Mouse (Mus musculus) megakaryocyte, embryonic 14.5 days (primary cell): Measurements from ENCODE around the gene Angptl4. TPM values are rescaled to one million over a fixed set of nuclear protein-coding genes. Genes with fewer than 3 reads are reported as not detected.

Source experiments
- H3K27me3 ChIP-seq: replicated peaks from 2 replicates; pipeline ENCODE3; 2012; ENCODE audit warnings: inconsistent platforms
- H3K36me3 ChIP-seq: replicated peaks from 2 replicates; pipeline ENCODE3; 2012; ENCODE audit warnings: low read length, inconsistent platforms, mixed read lengths
- H3K4me1 ChIP-seq: 2 replicates; pipeline ENCODE4 v1.6.1; 2012; ENCODE audit warnings: inconsistent platforms
- H3K4me3 ChIP-seq: replicated peaks from 2 replicates; pipeline ENCODE3; 2012; ENCODE audit warnings: moderate library complexity, mild to moderate bottlenecking, inconsistent platforms
- H3K9me3 ChIP-seq: 2 replicates; pipeline ENCODE4 v1.6.1; 2012; ENCODE audit warnings: inconsistent platforms
- FLI1 ChIP-seq: IDR thresholded peaks from 2 replicates; pipeline ENCODE4 v1.6.1; 2012; ENCODE audit warnings: low read length, inconsistent platforms, mixed read lengths
- GATA1 ChIP-seq: IDR thresholded peaks from 3 replicates; pipeline ENCODE4 v1.6.1; 2012; ENCODE audit warnings: mixed read lengths, low read length, inconsistent platforms, borderline replicate concordance
- polyA plus RNA-seq: library from polyadenylated mRNA; stranded (reverse); fragments of >175 nt; gene quantifications from 2 replicates; pipeline ENCODE4 v1.2.3, GENCODE M21; 2012; ENCODE audit warnings: low replicate concordance; ENCODE audit not compliant: insufficient read depth

Gene Angptl4
- polyA plus RNA-seq, 1 experiment = 0.59 TPM

DNA sequence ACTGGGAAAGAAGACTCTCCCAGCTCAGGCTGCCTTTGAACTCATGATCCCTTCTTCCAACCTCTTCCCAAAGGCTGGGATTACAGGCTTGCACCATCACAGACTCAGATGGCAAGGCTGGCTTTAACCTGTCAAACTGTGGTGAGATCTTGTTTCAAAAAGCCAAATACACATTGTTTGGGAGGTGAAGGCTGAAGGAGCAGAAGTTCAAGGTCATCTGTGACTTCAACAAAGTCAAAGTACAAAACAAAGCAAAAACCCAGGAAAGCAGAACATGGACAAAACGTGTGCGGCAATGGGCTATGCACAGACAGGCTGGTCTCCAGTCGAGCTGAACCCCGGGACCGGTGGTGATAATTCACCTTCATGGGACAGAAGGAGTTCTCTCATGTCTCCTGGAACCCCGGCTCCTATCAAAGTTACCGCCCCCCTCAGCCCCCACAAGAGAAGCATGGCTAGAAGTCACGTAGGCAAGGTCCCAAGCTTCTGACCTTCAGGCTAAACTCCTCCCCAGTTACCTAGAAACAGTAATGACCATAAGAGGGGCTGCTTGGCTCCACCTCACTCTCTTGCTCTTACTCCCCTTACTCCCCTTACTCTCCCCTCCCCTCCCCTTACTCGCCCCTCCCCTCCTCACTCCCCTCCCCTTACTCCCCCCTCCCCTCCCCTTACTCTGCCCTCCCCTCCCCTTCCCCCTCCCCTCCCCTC lies 25.7 kb upstream of the Angptl4 start:
- H3K4me1 ChIP-seq = peaks cover 29% of the 10 kb centered on the region
- peaks cover 5% of the 10 kb centered on the region for H3K27me3 ChIP-seq
- no peaks in the 10 kb centered on the region for H3K36me3 ChIP-seq
- TF ChIP-seq GATA1 (no peak), FLI1 (no peak)
- no peaks in the 10 kb centered on the region for H3K9me3 ChIP-seq
- no peak overlapping the region for H3K4me3 ChIP-seq

DNA sequence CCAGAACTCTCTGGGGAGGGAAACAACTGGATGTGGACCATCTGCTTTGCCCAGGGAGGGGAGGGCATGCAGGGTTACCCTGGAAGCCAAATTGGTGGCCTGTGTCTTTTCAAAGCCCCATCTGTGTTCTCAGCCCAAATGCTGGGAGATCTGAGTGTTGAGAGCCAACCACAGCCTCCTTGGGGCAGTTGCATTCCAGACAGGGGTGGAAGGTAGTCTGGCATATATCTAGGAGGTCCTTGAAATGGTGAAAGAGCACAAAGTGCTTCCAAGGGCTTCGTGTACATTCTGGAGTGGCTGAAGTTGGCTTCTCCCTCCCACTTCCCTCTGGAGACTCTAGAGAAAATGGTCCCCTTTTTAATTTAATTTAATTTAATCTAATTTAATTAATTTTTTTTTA lies 23.1 kb upstream of the Angptl4 start:
- H3K4me3 ChIP-seq = no peak overlapping the region
- TF ChIP-seq GATA1 (no peak), FLI1 (no peak)
- H3K4me1 ChIP-seq = peaks cover 7% of the 10 kb centered on the region
- H3K27me3 ChIP-seq = peaks cover 5% of the 10 kb centered on the region
- H3K36me3 ChIP-seq = no peaks in the 10 kb centered on the region
- no peaks in the 10 kb centered on the region for H3K9me3 ChIP-seq

DNA sequence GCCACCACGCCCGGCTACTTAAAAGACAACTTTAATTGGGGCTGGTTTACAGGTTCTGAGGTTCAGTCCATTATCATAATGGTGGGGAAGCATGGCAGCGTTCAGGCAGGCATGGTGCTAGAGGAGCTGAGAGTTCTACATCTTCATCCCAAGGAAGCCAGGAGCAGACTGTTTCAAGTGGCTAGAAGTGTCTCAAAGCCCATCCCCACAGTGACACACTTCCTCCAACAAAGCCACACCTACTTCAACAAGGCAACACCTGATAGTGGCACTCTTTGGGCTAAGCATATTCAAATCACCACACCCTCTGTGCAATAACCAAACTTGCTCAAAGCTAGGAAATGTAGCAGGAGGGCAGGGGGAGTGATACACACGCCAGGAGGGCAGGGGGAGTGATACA lies 22.6 kb upstream of the Angptl4 start:
- Histone ChIP-seq H3K36me3 (no peaks in the 10 kb centered on the region), H3K27me3 (peaks cover 5% of the 10 kb centered on the region), H3K4me3 (no peak overlapping the region), H3K4me1 (peaks cover 11% of the 10 kb centered on the region), H3K9me3 (no peaks in the 10 kb centered on the region)
- TF ChIP-seq FLI1 (no peak), GATA1 (no peak)

DNA sequence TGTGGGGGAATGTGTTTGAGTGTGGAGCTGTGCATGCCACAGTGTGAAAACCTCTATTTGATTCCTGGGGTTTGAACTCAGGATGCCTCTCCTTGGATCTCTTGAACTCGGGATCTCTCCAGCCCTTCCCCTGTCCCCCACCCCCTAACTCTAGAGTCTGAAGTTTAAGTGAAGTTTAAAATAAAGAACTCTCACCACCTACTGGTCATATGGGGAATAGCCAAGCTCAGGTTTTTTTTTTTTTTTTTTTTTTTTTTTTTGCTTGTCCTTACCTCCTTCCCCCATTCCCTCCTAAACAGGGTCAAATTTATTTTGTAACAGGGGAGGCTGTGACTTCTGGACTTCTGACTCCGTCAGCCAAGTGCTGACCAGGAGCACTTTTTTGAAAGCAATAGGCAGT lies 20.6 kb upstream of the Angptl4 start:
- H3K4me3 ChIP-seq = no peak overlapping the region
- no peaks in the 10 kb centered on the region for H3K36me3 ChIP-seq
- peaks cover 12% of the 10 kb centered on the region for H3K4me1 ChIP-seq
- H3K27me3 ChIP-seq = peaks cover 5% of the 10 kb centered on the region
- H3K9me3 ChIP-seq = no peaks in the 10 kb centered on the region
- no peak for TF ChIP-seq GATA1
- TF ChIP-seq FLI1 = no peak

DNA sequence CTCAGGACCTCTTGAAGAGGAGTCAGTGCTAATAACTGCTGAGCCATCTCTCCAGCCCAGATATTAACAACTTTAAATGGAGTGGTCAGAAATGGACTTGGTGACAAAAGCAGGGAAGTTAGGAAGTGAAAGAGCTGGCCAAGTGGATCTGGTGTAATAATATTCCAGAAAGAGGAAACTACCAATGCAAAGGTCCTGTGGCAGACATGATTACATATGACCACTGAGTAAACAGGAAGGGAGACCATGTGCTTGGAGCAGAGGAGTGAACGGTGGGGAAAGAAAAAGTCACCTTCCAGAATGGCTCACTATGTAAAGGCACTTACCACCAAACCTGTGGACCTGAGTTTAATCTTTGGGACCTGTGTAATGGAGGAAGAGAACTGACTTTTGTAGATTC lies 17.6 kb upstream of the Angptl4 start:
- Histone ChIP-seq H3K36me3 (no peaks in the 10 kb centered on the region), H3K9me3 (no peaks in the 10 kb centered on the region), H3K27me3 (no peaks in the 10 kb centered on the region), H3K4me3 (no peak overlapping the region), H3K4me1 (peaks cover 7% of the 10 kb centered on the region)
- TF ChIP-seq GATA1 (no peak), FLI1 (no peak)

DNA sequence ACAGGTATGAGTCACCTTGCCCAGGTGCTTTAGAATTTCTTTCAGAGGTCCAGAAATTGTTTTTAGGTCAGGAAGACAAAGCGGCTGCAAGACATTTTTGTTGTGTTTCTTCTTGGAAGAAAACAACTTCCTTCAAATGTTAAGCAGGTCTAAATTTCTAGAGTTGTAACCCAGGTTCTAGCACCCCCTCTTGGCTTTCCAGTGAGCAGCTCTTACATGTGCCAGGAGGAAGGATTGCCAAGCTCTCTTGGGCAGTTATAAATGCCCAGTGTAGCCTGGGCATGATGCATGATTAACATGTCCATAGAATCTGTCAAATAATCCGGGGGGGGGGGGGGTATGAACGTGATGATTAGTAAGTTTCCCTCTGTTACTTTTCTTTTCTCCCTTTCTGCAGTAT lies 16.7 kb upstream of the Angptl4 start:
- H3K9me3 ChIP-seq = no peaks in the 10 kb centered on the region
- no peaks in the 10 kb centered on the region for H3K27me3 ChIP-seq
- H3K4me3 ChIP-seq = no peak overlapping the region
- H3K36me3 ChIP-seq = no peaks in the 10 kb centered on the region
- peaks cover 5% of the 10 kb centered on the region; the same call in 1 of the 2 replicates for H3K4me1 ChIP-seq
- TF ChIP-seq GATA1 (no peak), FLI1 (no peak)

DNA sequence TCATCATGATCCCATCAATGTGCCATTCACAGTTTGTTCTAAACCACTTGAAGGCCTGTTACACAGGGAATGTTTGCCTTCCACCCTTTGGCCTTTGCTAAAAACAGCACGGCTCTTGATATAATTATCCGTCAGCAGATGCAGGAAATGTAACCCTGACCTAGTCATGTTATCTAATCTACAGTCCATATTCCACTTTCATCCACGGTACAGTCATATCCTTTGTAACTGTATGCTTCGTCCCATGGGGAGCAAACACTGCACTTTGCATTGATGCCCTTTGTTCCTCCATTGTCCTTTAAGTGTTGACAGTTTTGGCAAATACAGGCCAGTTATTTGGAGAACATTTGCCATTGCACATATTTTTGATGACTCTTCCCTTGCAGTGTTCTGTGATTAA lies 7.1 kb upstream of the Angptl4 start:
- peaks cover 6% of the 10 kb centered on the region for H3K4me1 ChIP-seq
- peaks cover 16% of the 10 kb centered on the region for H3K27me3 ChIP-seq
- H3K9me3 ChIP-seq = no peaks in the 10 kb centered on the region
- H3K4me3 ChIP-seq = no peak overlapping the region
- TF ChIP-seq FLI1 (no peak), GATA1 (no peak)
- no peaks in the 10 kb centered on the region for H3K36me3 ChIP-seq

DNA sequence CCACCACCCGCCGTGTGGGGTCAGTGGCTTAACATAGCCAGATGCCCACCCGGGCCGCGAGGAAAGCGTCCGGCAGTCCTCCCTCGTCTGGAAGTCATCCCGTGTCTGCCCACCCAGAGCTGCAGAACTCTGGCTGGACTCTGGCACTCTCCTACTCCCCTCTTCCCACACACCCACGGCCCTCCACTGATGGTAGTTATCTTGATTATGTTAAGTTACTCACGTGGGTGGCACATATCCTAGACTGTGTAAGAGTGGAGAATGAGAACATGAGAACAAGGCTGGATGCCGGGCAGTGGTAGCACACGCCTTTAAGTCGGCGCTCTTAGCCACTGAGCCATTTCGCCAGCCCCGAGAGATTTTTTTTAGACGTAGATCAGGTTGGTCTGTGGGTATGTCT lies 4.7 kb upstream of the Angptl4 start:
- Histone ChIP-seq H3K9me3 (no peaks in the 10 kb centered on the region), H3K27me3 (peaks cover 21% of the 10 kb centered on the region), H3K36me3 (no peaks in the 10 kb centered on the region), H3K4me3 (no peak overlapping the region), H3K4me1 (peaks cover 22% of the 10 kb centered on the region)
- no peak for TF ChIP-seq FLI1
- TF ChIP-seq GATA1 = no peak

DNA sequence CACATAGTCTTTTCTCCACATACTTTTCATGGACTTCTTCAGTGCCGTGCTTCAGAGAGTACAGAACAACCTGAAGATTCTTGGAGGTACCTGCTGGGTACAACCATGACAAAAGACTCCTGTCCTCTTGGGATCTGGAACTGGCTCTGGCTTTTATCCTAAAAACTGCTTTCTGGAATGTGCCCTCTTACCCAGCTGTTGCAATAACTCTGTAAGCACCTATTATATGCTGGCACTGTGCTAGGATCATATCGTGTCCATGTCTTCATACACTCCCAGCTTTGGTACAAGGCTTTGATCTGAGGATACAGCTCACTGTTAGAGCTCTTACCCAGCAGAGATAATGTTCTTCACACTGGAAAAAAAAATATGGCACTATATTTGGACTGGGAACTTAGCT lies 3.3 kb upstream of the Angptl4 start:
- H3K4me1 ChIP-seq = peaks cover 36% of the 10 kb centered on the region
- peaks cover 21% of the 10 kb centered on the region for H3K27me3 ChIP-seq
- H3K36me3 ChIP-seq = no peaks in the 10 kb centered on the region
- no peak overlapping the region for H3K4me3 ChIP-seq
- no peaks in the 10 kb centered on the region for H3K9me3 ChIP-seq
- TF ChIP-seq GATA1 (no peak), FLI1 (no peak)

DNA sequence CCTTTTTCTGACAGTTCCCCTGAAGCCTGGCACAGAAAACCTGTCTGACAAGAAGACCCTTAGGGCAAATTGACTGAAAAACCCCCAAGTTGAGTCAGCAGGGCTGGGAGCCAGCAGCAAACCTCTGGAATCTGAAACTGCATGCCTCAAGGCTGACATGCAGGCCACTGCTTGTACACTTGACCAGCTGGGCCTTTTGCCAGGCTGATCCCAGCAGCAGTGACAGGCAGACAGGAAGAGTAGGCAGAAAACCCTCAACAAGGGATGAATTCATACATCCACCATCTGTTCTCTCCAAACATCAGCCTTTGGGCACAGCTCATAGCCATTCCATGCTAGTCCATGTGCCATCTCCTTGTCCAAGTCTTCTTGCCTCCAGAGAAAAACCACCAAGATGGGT lies 1.8 kb upstream of the Angptl4 start:
- no peaks in the 10 kb centered on the region for H3K9me3 ChIP-seq
- peaks cover 46% of the 10 kb centered on the region for H3K4me1 ChIP-seq
- H3K27me3 ChIP-seq = peaks cover 21% of the 10 kb centered on the region
- TF ChIP-seq GATA1 (no peak), FLI1 (no peak)
- H3K4me3 ChIP-seq = no peak overlapping the region
- H3K36me3 ChIP-seq = peaks cover 5% of the 10 kb centered on the region
